Mouse (Mus musculus): ENCODE results near the gene Aqp2.

The Aqp2 gene

DNA sequence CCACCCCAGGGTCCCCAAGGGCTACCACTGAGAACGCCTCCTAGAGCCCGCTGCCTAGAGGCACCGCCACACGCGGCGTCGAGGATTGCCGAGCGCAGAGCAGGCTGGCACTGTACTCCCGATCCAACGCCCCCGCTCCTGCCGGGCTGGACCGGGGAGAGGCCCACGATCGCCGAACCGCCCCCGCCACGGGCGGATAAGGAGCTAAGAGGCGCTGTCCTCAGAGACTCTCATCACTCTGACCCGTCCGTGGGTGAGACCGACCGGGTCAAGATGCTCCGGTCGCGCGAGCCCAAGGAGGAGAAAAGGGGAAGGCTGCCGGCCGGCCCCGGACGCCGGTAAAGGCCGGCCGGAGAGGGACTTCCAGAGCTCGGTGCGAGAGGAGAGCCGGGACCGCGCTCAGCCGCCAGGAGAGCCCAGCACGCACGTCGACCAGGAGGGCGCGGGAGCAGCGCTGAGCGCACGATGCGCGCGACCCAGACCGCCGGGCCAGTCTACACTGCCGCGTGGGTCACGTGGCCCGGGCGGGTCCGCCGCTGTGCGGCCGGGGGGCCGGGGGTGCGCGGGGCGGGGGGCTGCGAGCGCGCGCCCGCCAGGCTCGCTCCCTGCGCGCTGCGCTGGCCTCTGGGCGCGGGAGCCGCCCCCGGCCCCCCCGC is 11.7 kb downstream of the Aqp2 start, which contains the start of gene Aqp5:
Aqp5 (plus strand) TSS at position 354 of the 656 bp plus-strand sequence.
- DNase-seq (ENCODE audit: low read depth) = no peak

DNA sequence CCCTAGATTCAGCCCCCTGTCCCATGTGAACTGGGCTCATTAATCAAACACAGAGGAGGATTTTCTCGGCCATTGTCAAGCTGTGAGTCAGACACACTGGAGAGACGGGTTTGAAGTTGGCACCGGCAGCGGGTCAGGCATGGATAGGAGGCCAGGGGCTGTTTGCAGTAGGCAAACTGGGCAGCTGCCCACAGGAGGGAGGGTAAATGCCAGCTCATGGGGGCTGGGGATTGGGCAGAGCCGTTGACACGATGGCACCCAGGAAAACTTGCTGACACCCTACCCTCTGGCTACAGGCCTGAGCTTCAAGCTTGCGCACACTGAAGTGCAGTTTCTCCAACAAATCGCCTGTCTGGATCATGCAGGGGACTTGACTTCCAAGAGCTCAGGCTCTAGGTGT is 13.3 kb downstream of the Aqp2 start:
- peak; percentile 84 for DNase-seq (ENCODE audit: low read depth)

DNA sequence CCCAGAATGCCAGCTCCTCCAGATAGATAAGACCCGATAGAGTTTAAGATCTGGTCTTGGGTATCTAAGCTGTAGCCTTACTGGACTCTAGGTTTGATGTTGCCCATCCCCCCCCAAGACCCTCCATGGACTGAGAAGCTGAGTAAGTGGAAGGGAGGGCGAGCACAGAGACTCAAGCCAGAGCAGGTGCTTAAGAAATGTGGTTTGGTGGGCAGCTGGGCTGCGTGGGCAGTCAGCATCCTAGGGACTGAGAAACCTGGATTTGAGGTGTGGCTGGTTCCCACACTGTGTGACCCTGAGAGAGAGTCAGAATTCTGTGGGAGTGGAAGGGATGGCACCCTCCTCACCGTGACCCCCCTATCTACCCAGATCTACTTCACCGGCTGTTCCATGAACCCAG is 14.0 kb downstream of the Aqp2 start:
- DNase-seq (ENCODE audit: low read depth) = no peak

DNA sequence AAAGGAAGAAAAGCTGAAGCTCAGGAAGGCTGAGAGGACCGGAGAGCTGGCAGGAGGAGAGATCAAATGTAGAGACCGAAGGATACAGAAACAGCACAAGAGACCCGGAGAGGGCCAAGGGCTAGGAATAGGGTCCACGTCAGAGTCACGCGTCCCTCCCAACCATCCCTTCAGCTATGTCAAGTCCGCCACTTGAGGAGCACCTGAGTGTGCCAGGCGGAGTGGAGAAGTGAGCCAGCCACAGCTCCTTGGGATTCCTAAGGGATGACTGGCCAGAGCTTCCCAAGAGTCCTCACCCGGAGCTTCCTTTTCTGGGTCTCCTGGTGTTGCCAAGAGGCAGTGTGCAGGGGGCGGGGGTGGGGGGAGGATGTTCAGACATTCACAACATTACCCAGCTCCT is 16.1 kb downstream of the Aqp2 start:
- peak; percentile 50 for DNase-seq (ENCODE audit: low read depth)

DNA sequence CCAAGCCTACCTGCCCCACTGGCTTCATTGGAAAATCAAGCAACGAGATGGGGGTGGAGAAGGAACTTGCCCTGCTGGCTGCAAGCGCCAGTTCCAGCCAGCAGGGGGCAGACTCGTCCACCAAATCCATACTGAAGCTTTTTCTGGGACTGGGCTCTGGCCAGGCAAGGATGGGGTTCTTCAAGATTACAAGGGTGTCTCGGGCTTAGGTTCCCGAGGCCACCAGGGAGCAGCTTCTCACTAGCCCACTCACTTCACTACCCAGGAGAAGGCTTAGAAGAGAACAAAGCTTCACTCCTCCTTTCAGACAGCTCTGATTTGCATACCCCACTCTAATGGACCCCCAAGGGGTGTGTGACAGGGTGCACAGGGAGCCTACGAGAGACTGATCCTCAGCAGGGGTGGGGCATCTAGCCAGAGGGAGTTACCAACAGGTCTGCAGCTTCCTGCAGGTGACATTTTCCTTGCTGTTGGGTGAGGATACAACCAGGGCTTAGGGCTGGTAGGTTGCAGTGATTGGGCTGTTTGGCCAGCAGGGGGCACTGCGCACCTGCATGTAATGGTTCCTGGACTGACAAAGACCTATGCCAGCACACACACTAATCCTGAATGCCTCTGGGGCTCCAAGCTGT is 17.3 kb downstream of the Aqp2 start:
- peak; percentile 97 for DNase-seq (ENCODE audit: low read depth)

DNA sequence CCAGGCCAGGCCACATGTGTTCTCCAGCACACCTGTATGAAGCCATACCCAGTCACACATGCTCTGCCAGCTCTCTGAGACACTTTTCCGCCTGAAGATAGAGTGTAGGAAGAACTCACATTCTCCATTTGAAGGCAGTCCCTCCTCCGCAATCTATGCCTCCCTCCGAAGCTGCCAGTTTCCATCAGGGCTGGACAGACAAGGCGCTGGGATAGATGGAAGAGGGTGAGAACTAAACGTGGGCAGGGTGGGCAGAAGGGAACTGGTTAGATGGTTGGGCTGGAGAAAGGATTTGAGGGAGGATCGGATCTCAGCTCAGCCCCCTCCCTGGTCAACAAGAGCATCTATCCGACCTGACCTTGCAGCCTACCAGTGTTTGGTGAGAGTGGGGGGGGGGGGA is 18.0 kb downstream of the Aqp2 start:
- no peak for DNase-seq (ENCODE audit: low read depth)

DNA sequence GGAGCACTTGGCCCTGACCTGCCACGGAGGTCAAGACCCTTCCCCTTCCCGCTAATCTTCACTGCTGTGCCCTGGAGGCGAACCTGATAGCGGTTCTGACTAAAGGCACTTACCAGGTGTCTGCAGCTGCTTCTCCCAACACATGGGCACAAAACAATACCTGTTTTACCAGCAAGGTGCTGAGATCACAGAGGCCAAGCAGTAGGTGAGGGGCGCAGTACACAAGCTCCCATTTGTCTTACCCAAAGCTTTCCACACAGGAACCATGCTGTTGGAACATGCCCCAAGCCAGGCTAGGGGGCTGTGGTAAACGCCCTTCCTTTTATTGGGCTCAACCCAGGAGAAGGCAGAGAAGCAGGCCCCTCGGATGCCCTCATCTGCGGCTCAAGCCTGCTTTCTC is 18.7 kb downstream of the Aqp2 start:
- DNase-seq (ENCODE audit: low read depth) = no peak

DNA sequence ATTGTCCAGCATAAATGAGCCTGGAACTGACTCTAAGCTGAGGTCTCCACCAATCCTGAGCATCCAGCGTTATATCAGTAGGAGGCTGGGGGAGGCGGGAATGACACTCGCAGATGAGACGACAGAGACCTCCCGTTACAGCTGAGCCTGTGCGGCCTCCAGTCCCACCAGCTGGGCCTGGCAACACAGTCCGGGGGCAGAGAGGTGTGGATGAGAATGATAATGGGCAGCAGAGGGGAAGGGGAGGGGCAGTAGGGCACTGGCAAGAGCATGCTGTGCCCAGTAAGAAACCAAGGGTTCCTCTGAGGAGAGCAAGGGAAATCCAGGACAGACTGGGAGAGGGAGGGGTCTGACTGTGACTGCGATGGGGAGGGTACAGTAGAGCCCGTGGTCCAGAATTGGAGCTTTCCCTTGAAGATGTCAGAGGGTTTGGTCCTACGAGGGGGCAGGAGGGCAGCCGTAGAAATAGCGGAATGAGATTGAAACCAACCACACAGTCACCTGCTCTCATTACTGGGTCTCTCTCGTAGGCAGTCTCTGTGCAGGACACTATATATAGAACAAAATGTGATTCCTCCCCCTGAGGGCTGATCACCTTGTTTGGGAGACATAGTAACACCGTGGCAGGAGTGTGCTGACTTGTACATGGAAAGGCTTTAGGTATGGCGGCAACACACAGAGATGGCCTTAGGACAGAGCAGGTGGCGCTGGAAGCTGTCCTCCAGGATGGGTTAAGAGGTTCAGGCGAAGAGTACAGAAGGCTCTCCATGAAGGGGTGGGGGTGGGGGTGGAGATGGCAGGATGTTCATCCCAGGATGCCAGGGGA is 20.6 kb downstream of the Aqp2 start:
- no peak for DNase-seq (ENCODE audit: low read depth)

DNA sequence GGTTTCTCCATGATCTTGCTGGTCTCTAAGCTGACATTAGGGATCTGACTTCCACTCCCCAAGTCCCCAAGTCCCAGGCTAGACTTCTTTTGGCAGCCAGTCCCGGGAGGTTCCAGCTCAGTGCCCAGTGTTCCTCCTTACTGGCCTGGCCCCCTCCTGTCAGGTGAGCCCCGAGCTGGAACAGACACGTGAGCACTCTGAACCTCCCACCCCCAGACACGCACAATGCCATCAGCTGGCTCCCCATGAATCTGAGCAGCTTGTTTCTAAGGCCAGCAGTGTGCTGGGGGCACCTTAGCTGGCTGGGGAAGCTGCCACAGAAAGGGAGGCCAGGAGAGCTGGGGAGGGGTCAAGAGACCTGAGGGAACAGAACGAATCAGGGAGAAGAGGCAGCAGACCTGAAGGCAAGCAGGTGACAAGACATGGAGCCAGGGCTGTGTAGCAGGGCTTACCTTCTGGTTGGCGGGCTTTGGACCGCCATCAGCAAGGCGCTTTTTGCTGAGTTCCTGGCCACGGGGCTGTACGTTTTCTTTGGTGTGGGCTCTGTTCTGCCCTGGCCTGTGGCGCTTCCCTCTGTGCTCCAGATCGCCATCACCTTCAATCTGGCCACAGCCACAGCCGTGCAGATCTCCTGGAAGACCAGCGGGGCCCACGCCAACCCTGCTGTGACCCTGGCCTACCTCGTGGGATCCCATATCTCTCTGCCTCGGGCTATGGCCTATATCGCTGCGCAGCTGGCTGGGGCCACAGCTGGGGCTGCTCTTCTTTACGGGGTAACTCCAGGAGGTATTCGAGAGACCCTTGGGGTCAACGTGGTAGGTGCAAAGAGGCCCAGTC is 22.3 kb downstream of the Aqp2 start, which contains the start of gene Aqp6:
Aqp6 (plus strand) TSS at position 415 of the 837 bp plus-strand sequence.
- DNase-seq (ENCODE audit: low read depth) = no peak

DNA sequence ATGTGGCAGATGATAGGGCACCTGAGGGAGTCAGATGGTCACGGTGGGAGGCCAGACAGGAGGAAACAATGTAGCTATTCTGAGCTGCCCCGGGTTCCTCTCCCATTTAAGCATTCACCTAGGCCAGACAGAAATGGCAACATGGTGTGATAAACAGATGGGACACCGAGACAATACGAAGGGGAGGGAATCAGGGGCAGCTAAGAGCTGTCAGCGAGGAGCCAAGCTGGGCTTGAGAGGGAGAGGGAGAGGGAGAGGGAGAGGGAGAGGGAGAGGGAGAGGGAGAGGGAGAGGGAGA is 22.9 kb downstream of the Aqp2 start:
- DNase-seq (ENCODE audit: low read depth) = no peak

DNA sequence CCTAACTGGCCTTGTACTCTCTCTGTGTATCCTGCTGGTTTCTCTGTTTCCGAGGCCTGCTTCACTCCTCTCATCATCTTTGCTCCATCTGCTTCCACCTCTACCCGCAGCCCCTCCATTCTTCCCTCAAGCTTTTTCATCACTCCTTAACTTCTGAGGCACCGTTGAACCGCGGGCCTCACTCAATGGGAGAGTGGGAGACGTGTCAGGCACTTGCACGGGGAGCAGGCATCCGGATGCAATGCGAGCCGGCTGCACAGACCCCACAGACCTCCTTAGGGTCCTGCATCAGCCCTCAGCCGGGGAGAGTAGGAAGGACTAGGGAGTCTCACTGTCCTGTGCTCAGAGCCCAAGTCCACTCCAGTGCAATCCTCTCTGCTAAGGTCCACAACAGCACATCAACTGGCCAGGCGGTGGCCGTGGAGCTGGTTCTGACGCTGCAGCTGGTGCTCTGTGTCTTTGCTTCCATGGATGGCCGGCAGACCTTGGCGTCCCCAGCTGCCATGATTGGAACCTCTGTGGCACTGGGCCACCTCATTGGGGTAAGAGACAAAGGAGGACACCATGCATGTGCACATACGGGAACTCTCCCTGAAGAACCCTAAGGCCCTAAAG is 23.5 kb downstream of the Aqp2 start:
- DNase-seq (ENCODE audit: low read depth) = no peak

DNA sequence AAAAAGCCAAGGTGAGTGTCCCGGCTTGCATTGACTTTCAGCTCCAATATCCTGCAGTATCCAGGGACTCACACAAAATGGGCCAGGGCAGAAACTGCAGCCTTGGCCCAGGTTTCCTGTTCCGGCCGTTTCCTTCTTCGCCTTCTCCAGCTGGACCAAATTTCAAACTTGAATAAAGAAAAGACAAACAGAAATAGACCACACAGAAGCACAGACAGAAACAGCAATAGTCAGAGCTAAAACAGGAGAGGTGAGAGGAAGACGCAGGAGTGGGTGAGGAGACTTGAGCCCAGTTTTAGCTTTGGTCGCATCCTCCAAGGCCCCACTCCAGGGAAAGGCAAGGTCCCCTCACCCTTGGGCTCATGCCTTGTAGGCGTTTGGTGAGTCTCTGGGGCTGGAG is 24.4 kb downstream of the Aqp2 start:
- no peak for DNase-seq (ENCODE audit: low read depth)

DNA sequence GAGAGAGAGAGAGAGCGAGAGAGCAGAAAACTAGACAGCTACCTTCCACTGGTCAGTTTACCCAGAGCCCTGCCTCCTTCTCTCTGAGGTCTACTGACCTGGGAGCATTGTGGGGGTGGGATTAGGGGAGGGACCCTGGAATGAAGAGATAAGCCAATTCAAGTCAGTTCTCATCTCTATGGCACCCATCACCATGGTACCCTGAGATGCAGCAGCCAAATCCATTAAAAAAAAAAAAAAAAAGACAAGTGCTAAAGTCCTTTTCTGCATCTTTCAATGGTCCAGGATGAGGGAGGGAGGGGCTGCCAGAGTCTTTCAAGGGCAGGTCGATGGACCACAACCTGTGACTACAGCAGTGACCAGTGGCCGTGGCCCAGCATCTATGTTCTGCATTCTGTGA is 26.7 kb downstream of the Aqp2 start:
- no peak for DNase-seq (ENCODE audit: low read depth)

DNA sequence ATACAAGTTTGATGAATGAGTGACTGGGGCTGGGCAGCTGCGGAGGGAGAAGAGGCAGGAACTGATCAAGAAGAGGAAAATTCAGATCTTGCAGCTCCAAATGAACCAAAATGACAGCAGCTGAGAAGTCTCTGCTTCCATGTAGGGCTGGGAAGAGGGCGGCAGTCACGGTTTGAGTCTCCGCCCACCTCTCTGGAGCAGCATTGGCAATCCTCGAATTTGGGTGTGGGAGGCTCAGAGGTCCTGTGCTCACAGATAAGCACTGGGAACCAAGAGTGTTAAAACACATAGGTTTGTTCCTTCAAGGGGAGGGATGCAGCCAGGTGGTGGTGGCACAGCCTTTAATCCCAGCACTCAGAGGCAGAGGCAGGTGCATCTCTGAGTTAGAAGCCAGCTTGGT is 27.7 kb downstream of the Aqp2 start:
- peak; percentile 46 for DNase-seq (ENCODE audit: low read depth)

DNA sequence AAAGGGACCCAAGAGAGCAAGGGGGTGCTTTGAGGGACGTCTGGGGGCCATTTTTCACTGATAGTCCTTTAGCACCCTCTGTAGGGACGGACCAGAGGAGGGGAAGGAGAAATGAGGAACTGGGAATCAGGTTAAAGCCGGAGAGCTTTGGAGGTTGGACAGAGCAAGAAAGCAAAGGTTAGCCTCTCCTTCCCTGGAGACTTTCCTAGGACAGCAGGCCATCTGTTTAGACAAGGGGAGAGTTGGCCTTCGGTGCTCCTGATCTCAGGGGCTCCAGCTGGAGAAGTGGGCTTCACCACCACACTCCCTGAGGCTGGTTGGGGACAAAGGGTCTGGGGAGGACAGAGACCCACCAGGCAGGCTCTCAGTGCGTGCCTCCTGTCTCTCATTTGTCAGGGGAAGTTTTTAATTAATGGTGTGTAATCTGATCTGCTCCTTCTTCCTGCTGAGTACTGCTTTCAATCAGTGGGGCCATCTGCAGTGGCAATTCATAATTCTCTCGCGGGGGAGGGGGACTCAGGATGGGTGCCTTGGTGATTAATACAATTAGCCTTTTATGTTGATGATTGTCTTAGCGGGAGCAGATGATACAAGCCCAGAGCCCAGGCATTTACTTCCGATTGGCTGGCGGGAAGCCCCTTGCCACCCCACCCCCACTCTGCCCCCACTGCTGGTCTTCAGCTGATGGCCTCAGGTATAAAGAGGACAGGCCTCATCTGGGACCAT is 28.7 kb downstream of the Aqp2 start:
- no peak for DNase-seq (ENCODE audit: low read depth)

DNA sequence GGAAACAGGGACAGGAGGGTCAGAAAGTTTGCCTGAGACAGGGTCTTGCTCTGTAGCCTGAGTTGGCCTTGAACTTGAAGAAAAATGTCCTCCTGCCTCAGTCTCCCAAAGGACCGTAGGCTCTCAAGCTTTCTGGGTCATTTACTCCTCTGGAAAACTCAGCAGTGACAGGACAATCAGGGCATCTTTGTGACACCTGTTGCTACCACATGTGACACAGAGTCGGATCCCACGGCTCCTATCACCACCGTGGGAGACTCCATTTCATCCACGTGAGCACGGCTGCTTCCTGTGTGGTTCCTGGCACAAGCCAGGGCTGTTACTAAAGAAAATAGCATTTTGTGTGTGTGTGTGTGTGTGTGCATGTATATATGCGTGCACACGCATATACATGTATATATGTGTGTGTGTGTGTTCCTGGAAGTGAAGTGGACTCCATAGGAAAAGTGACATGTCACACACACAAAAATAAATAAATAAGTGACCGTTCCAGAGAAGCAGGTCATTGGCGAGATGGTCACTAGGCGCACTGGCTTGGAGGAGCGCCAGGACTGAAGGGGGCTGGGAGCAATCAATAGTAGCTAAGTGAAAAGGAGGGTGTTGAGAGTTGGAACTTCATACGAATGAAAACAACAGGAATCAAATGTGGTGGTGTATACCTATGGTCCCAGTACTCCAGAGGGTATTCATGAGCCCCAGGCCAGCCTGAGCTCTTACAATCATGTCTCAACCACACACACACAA is 29.7 kb downstream of the Aqp2 start:
- DNase-seq (ENCODE audit: low read depth) = no peak

DNA sequence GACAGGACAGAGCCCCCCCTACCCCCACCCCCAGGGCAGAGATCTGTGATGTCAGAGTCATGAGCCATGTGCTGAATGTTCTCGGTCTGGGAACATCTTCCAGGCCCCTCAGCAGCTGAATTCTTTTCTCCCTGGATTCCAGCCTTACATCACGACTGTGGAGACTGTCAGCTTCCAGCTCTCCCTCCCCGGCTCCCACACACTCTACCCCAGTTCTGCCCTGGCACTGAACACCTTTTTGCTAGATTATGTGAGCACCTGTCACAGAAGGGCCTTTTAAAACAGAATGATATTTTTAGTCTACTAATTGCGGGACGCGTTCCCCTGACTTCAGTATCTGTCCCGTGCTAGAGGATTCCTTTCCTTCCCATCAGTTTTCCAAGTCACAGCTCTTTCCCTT is 32.7 kb downstream of the Aqp2 start:
- DNase-seq (ENCODE audit: low read depth) = no peak

DNA sequence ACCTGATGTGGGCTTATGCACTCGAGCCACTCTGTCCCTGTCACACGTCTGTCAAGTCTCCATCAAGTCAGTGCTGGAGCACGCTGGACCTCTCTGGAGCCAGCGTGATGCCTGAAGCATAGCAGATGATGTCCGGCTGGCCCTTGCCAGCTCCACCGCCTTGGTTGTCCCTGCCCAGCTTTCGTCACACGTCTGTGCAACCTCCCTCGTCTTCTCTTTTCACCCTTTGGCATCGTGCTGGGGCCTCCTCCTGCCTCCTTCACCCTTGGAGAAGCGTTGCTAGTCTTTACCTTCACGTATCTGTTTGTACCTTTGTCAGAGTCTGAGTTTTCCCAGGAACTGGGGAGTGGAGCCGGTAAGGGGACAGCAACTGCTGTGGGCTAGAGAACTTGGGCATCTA is 35.4 kb downstream of the Aqp2 start:
- DNase-seq (ENCODE audit: low read depth) = no peak

DNA sequence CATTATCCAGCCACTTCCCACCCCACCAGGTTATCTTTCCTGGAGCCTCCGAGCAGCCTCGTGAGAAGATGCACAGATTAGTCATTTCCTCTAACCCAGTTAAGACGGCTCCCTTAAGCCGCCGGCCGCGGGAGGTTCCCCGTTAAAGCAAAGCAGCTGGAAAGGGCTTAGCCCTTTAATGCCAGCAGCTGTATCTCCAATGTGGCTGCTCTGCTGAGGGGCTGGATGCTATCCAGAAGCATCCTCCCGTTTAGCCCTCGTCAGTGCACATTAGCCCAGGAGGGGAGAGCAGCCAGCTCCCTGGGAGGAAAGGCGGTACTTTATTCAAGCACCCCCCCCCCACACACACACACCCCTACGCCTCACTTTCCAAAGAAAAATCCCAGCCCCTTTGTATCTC is 35.9 kb downstream of the Aqp2 start:
- DNase-seq (ENCODE audit: low read depth) = peak; percentile 96

DNA sequence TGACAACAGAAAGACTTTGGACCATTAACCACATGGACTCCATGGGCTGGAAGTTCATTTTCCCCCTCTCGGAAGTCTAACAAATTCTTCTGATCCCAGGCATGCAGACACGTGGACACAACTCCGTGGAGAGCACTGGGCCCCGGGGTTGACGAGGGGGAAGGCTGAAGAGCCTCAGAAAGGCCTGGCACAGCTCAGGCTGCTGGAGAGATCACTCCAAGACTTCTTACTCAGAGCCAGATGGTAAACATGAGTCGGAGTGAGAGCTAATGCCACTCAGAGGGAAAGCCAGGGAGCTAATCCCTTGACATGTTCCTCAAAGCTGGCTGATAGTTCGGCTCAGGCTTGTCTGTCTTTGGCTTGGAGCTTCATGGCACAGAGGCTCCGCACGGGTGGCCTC is 36.4 kb downstream of the Aqp2 start:
- DNase-seq (ENCODE audit: low read depth) = peak; percentile 87

DNA sequence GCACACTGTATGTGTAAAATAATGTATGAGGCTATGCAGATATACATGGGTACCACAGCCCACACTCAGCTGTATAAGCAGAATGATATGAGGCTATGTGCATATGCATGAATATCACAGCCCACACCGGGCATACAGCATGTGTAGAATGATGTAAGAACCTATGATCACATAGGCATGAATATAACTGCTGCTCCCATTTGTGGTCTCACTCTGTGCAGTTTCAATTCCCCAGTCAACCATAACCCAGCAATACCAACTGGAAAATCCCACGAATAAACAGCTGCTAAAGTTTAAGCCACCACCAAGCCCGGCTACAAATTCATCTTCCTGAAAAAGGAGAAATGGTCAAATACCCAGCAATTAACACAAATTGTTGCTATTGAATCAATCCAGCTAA is 39.7 kb downstream of the Aqp2 start:
- DNase-seq (ENCODE audit: low read depth) = no peak

Data from NIH3T3 (cell line).